Mouse (Mus musculus): ENCODE data around the gene Xdh. TPM values are rescaled to one million over a fixed set of nuclear protein-coding genes. Genes with fewer than 3 reads are reported as not detected.

Xdh gene
- polyA plus RNA-seq, 1 experiment = 5.1 TPM

- Histone ChIP-seq H3K4me1 (ENCODE audit: control insufficient read depth, insufficient read depth, low read length) (no peaks in the 10 kb centered on the region), H3K27ac (ENCODE audit: insufficient read depth, low read length) (no peak overlapping the region), H3K4me3 (replicated peaks; ENCODE audit: insufficient read depth, low read depth, low read length) (no peak overlapping the region), H3K27me3 (ENCODE audit: control insufficient read depth, insufficient read depth, low read length) (no peaks in the 10 kb centered on the region)
- TF ChIP-seq POLR2A (IDR thresholded peaks at IDR 0.05; ENCODE audit: borderline replicate concordance, insufficient read depth, low read length) (no peak), CTCF (IDR thresholded peaks at IDR 0.05; ENCODE audit: borderline replicate concordance, insufficient read depth, low read depth, low read length) (no peak)
- WGBS = 91% methylated on average over 10 of the region's 10 CpGs
- DNase-seq = no peak
Observed at GRCm38 (mm10) chr17:73893207-73893606, 56.8 kb downstream of the Xdh start.

- no peaks in the 10 kb centered on the region for H3K27me3 ChIP-seq (ENCODE audit: control insufficient read depth, insufficient read depth, low read length)
Observed at GRCm38 (mm10) chr17:73891590-73891989, 58.4 kb downstream of the Xdh start.

GRCm38 (mm10) chr17:73886071-73886785 lies 63.8 kb downstream of the Xdh start:
- no peak for DNase-seq
- TF ChIP-seq CTCF (IDR thresholded peaks at IDR 0.05; ENCODE audit: borderline replicate concordance, insufficient read depth, low read depth, low read length) (no peak), POLR2A (IDR thresholded peaks at IDR 0.05; ENCODE audit: borderline replicate concordance, insufficient read depth, low read length) (no peak)
- H3K27ac ChIP-seq (ENCODE audit: insufficient read depth, low read length) = no peak overlapping the region
- no peaks in the 10 kb centered on the region for H3K27me3 ChIP-seq (ENCODE audit: control insufficient read depth, insufficient read depth, low read length)
- WGBS = 46% methylated on average over 25 of the region's 25 CpGs
- no peaks in the 10 kb centered on the region for H3K4me1 ChIP-seq (ENCODE audit: control insufficient read depth, insufficient read depth, low read length)
- no peak overlapping the region for H3K4me3 ChIP-seq (replicated peaks; ENCODE audit: insufficient read depth, low read depth, low read length)

More at GRCm38 (mm10) chr17:73891590-73891989, 58.4 kb downstream of the Xdh start:
- WGBS = 83% methylated on average over 1 of the region's 1 CpGs
- TF ChIP-seq CTCF (IDR thresholded peaks at IDR 0.05; ENCODE audit: borderline replicate concordance, insufficient read depth, low read depth, low read length) (no peak), POLR2A (IDR thresholded peaks at IDR 0.05; ENCODE audit: borderline replicate concordance, insufficient read depth, low read length) (no peak)
- H3K4me1 ChIP-seq (ENCODE audit: control insufficient read depth, insufficient read depth, low read length) = no peaks in the 10 kb centered on the region
- H3K27ac ChIP-seq (ENCODE audit: insufficient read depth, low read length) = no peak overlapping the region
- DNase-seq = no peak
- no peak overlapping the region for H3K4me3 ChIP-seq (replicated peaks; ENCODE audit: insufficient read depth, low read depth, low read length)

- no peak for DNase-seq
- H3K27me3 ChIP-seq (ENCODE audit: control insufficient read depth, insufficient read depth, low read length) = no peaks in the 10 kb centered on the region
- H3K27ac ChIP-seq (ENCODE audit: insufficient read depth, low read length) = no peak overlapping the region
- H3K4me1 ChIP-seq (ENCODE audit: control insufficient read depth, insufficient read depth, low read length) = no peaks in the 10 kb centered on the region
- TF ChIP-seq POLR2A (IDR thresholded peaks at IDR 0.05; ENCODE audit: borderline replicate concordance, insufficient read depth, low read length) = no peak
- TF ChIP-seq CTCF (IDR thresholded peaks at IDR 0.05; ENCODE audit: borderline replicate concordance, insufficient read depth, low read depth, low read length) = no peak
- 83% methylated on average over 12 of the region's 12 CpGs for WGBS
- no peak overlapping the region for H3K4me3 ChIP-seq (replicated peaks; ENCODE audit: insufficient read depth, low read depth, low read length)
Observed at GRCm38 (mm10) chr17:73883332-73883731, 66.7 kb downstream of the Xdh start.

- H3K27ac ChIP-seq (ENCODE audit: insufficient read depth, low read length) = no peak overlapping the region
- no peak overlapping the region for H3K4me3 ChIP-seq (replicated peaks; ENCODE audit: insufficient read depth, low read depth, low read length)
- DNase-seq = peak; percentile 87
- TF ChIP-seq POLR2A (IDR thresholded peaks at IDR 0.05; ENCODE audit: borderline replicate concordance, insufficient read depth, low read length) (no peak), CTCF (IDR thresholded peaks at IDR 0.05; ENCODE audit: borderline replicate concordance, insufficient read depth, low read depth, low read length) (peak; percentile 99)
- no peaks in the 10 kb centered on the region for H3K4me1 ChIP-seq (ENCODE audit: control insufficient read depth, insufficient read depth, low read length)
- WGBS = 12% methylated on average over 9 of the region's 9 CpGs
- no peaks in the 10 kb centered on the region for H3K27me3 ChIP-seq (ENCODE audit: control insufficient read depth, insufficient read depth, low read length)
Observed at GRCm38 (mm10) chr17:73882194-73882593, 67.8 kb downstream of the Xdh start.

GRCm38 (mm10) chr17:73881295-73881694 lies 68.7 kb downstream of the Xdh start:
- TF ChIP-seq POLR2A (IDR thresholded peaks at IDR 0.05; ENCODE audit: borderline replicate concordance, insufficient read depth, low read length) (no peak), CTCF (IDR thresholded peaks at IDR 0.05; ENCODE audit: borderline replicate concordance, insufficient read depth, low read depth, low read length) (no peak)
- H3K27ac ChIP-seq (ENCODE audit: insufficient read depth, low read length) = no peak overlapping the region
- 80% methylated on average over 6 of the region's 6 CpGs for WGBS
- no peak for DNase-seq
- no peaks in the 10 kb centered on the region for H3K27me3 ChIP-seq (ENCODE audit: control insufficient read depth, insufficient read depth, low read length)
- no peak overlapping the region for H3K4me3 ChIP-seq (replicated peaks; ENCODE audit: insufficient read depth, low read depth, low read length)
- H3K4me1 ChIP-seq (ENCODE audit: control insufficient read depth, insufficient read depth, low read length) = no peaks in the 10 kb centered on the region

GRCm38 (mm10) chr17:73880286-73880685 lies 69.7 kb downstream of the Xdh start:
- Histone ChIP-seq H3K27ac (ENCODE audit: insufficient read depth, low read length) (no peak overlapping the region), H3K27me3 (ENCODE audit: control insufficient read depth, insufficient read depth, low read length) (no peaks in the 10 kb centered on the region), H3K4me1 (ENCODE audit: control insufficient read depth, insufficient read depth, low read length) (no peaks in the 10 kb centered on the region), H3K4me3 (replicated peaks; ENCODE audit: insufficient read depth, low read depth, low read length) (no peak overlapping the region)
- no peak for DNase-seq
- 90% methylated on average over 6 of the region's 6 CpGs for WGBS
- TF ChIP-seq CTCF (IDR thresholded peaks at IDR 0.05; ENCODE audit: borderline replicate concordance, insufficient read depth, low read depth, low read length) (no peak), POLR2A (IDR thresholded peaks at IDR 0.05; ENCODE audit: borderline replicate concordance, insufficient read depth, low read length) (no peak)

GRCm38 (mm10) chr17:73879262-73879916 lies 70.6 kb downstream of the Xdh start:
- Histone ChIP-seq H3K27ac (ENCODE audit: insufficient read depth, low read length) (no peak overlapping the region), H3K4me3 (replicated peaks; ENCODE audit: insufficient read depth, low read depth, low read length) (no peak overlapping the region), H3K27me3 (ENCODE audit: control insufficient read depth, insufficient read depth, low read length) (no peaks in the 10 kb centered on the region), H3K4me1 (ENCODE audit: control insufficient read depth, insufficient read depth, low read length) (no peaks in the 10 kb centered on the region)
- no peak for DNase-seq
- TF ChIP-seq CTCF (IDR thresholded peaks at IDR 0.05; ENCODE audit: borderline replicate concordance, insufficient read depth, low read depth, low read length) (no peak), POLR2A (IDR thresholded peaks at IDR 0.05; ENCODE audit: borderline replicate concordance, insufficient read depth, low read length) (no peak)
- 86% methylated on average over 10 of the region's 10 CpGs for WGBS

Data from cerebellum, adult 2 months (tissue).